Mouse (Mus musculus) MEL (cell line): Measurements from ENCODE around the gene Gabrr2. TPM values are rescaled to one million over a fixed set of nuclear protein-coding genes. Genes with fewer than 3 reads are reported as not detected.

Experiments used
- DNase-seq: peaks from one replicate; pipeline ENCODE4 v3.0.0; 2011; ENCODE audit warnings: low read depth, low spot score
- H3K27ac ChIP-seq: 2 replicates; pipeline ENCODE4 v1.5.1; 2012; ENCODE audit warnings: low read depth, mild to moderate bottlenecking, control low read depth, low read length, moderate library complexity; ENCODE audit not compliant: control insufficient read depth
- H3K27me3 ChIP-seq, 2 experiments: fragments of 150-350 bp in 1 of 2; sonication (generic) in 1 of 2; 2 replicates each; pipeline ENCODE4 v1.6.1; 2012; ENCODE audit warnings: low read length in 2 of 2, mild to moderate bottlenecking in 2 of 2, improper control_type of control experiment in 1 of 2, moderate library complexity in 1 of 2; ENCODE audit not compliant: insufficient read depth in 2 of 2, control insufficient read depth in 1 of 2
- H3K36me3 ChIP-seq, 2 experiments: 2 replicates each; pipeline ENCODE4 v1.6.1; 2012 to 2014; ENCODE audit warnings: low read length in 2 of 2, improper control_type of control experiment in 1 of 2, inconsistent platforms in 1 of 2, mild to moderate bottlenecking in 1 of 2; ENCODE audit not compliant: insufficient read depth in 2 of 2, control insufficient read depth in 1 of 2
- H3K4me1 ChIP-seq, 2 experiments: fragments of 150-350 bp in 1 of 2; sonication (generic) in 1 of 2; 2 replicates each; pipeline ENCODE4 v1.6.1; 2012; ENCODE audit warnings: low read length in 2 of 2, improper control_type of control experiment in 1 of 2, mild to moderate bottlenecking in 1 of 2; ENCODE audit not compliant: insufficient read depth in 2 of 2, control insufficient read depth in 1 of 2
- H3K4me3 ChIP-seq, 2 experiments: fragments of 150-350 bp in 1 of 2; sonication (generic) in 1 of 2; 2 replicates each; pipeline ENCODE4 v1.5.1; 2012; ENCODE audit warnings: low read depth in 2 of 2, low read length in 2 of 2, mild to moderate bottlenecking in 2 of 2, moderate library complexity in 2 of 2, control low read depth in 1 of 2, improper control_type of control experiment in 1 of 2; ENCODE audit not compliant: control insufficient read depth in 1 of 2, insufficient read depth in 1 of 2
- H3K79me2 ChIP-seq: 2 replicates; pipeline ENCODE4 v1.6.1; 2012; ENCODE audit warnings: mild to moderate bottlenecking, low read length, moderate library complexity; ENCODE audit not compliant: control insufficient read depth, poor library complexity, insufficient read depth
- H3K9ac ChIP-seq: 2 replicates; pipeline ENCODE4 v1.6.1; 2012; ENCODE audit warnings: low read depth, mild to moderate bottlenecking, control low read depth, low read length, moderate library complexity; ENCODE audit not compliant: control insufficient read depth, poor library complexity, severe bottlenecking
- H3K9me3 ChIP-seq: fragments of 150-350 bp; sonication (generic); replicated peaks from 2 replicates; pipeline ENCODE4 v1.6.1; 2012; ENCODE audit warnings: mild to moderate bottlenecking, low read length, improper control_type of control experiment, moderate library complexity; ENCODE audit not compliant: insufficient read depth
- BHLHE40 ChIP-seq: IDR thresholded peaks from 2 replicates; pipeline ENCODE4 v1.6.1; 2012; ENCODE audit warnings: low read depth, mild to moderate bottlenecking, inconsistent platforms, low read length, improper control_type of control experiment, borderline replicate concordance
- CHD1 ChIP-seq: IDR thresholded peaks from 2 replicates; pipeline ENCODE4 v1.6.1; 2012; ENCODE audit warnings: low read depth, mild to moderate bottlenecking, inconsistent platforms, low read length, improper control_type of control experiment
- CTCF ChIP-seq, 3 experiments: IDR thresholded peaks in 2 of 3; conservative IDR thresholded peaks in 1 of 3; 2 replicates each; pipeline ENCODE4 v1.5.1; 2011 to 2012; ENCODE audit warnings: low read length in 3 of 3, low read depth in 2 of 3, mild to moderate bottlenecking in 2 of 3, improper control_type of control experiment in 1 of 3, inconsistent platforms in 1 of 3, mixed read lengths in 1 of 3, moderate library complexity in 1 of 3; ENCODE audit not compliant: control insufficient read depth in 1 of 3, insufficient read depth in 1 of 3, poor library complexity in 1 of 3, severe bottlenecking in 1 of 3
- ETS1 ChIP-seq: IDR thresholded peaks from 2 replicates; pipeline ENCODE4 v1.6.1; 2012; ENCODE audit warnings: low read depth, mild to moderate bottlenecking, inconsistent platforms, low read length, improper control_type of control experiment, moderate library complexity
- MAFK ChIP-seq: IDR thresholded peaks from 2 replicates; pipeline ENCODE4 v1.6.1; 2011; ENCODE audit warnings: low read depth, mild to moderate bottlenecking, low read length, improper control_type of control experiment, borderline replicate concordance
- MAX ChIP-seq: IDR thresholded peaks from 2 replicates; pipeline ENCODE4 v1.6.1; 2011; ENCODE audit warnings: low read length, improper control_type of control experiment
- MAZ ChIP-seq: IDR thresholded peaks from 2 replicates; pipeline ENCODE4 v1.6.1; 2012; ENCODE audit warnings: low read depth, mild to moderate bottlenecking, inconsistent platforms, low read length, improper control_type of control experiment
- MEF2A ChIP-seq: IDR thresholded peaks from 2 replicates; pipeline ENCODE4 v1.6.1; 2014; ENCODE audit warnings: low read depth, mild to moderate bottlenecking, inconsistent platforms, low read length, improper control_type of control experiment; ENCODE audit not compliant: poor library complexity, insufficient replicate concordance, severe bottlenecking; ENCODE audit errors: extremely low read depth
- MXI1 ChIP-seq: IDR thresholded peaks from 2 replicates; pipeline ENCODE4 v1.6.1; 2011; ENCODE audit warnings: mild to moderate bottlenecking, low read depth, low read length, improper control_type of control experiment
- MYC ChIP-seq: IDR thresholded peaks from 2 replicates; pipeline ENCODE4 v1.6.1; 2011; ENCODE audit warnings: low read depth, mild to moderate bottlenecking, low read length, improper control_type of control experiment, moderate library complexity
- NELFE ChIP-seq: IDR thresholded peaks from 2 replicates; pipeline ENCODE4 v1.6.1; 2011; ENCODE audit warnings: low read depth, low read length, improper control_type of control experiment
- POLR2A ChIP-seq, 2 experiments: IDR thresholded peaks; 2 replicates each; pipeline ENCODE4 v1.6.1; 2011 to 2012; ENCODE audit warnings: low read length in 2 of 2, mild to moderate bottlenecking in 2 of 2, control low read depth in 1 of 2, improper control_type of control experiment in 1 of 2, low read depth in 1 of 2, moderate library complexity in 1 of 2; ENCODE audit not compliant: control insufficient read depth in 1 of 2, insufficient read depth in 1 of 2, poor library complexity in 1 of 2
- RAD21 ChIP-seq: IDR thresholded peaks from 2 replicates; pipeline ENCODE4 v1.6.1; 2011; ENCODE audit warnings: mild to moderate bottlenecking, low read depth, low read length, improper control_type of control experiment
- SMC3 ChIP-seq: IDR thresholded peaks from 2 replicates; pipeline ENCODE4 v1.6.1; 2011; ENCODE audit warnings: low read depth, low read length, improper control_type of control experiment
- TBP ChIP-seq: IDR thresholded peaks from 2 replicates; pipeline ENCODE4 v1.8.0; 2011; ENCODE audit warnings: low read depth, low read length, improper control_type of control experiment
- UBTF ChIP-seq: IDR thresholded peaks from 2 replicates; pipeline ENCODE4 v1.6.1; 2012; ENCODE audit warnings: low read depth, mild to moderate bottlenecking, inconsistent platforms, low read length, improper control_type of control experiment, moderate library complexity, borderline replicate concordance; ENCODE audit not compliant: insufficient read depth
- ZC3H11A ChIP-seq: IDR thresholded peaks from 2 replicates; pipeline ENCODE4 v1.6.1; 2012; ENCODE audit warnings: low read depth, mild to moderate bottlenecking, inconsistent platforms, low read length, improper control_type of control experiment
- ZNF384 ChIP-seq: IDR thresholded peaks from 2 replicates; pipeline ENCODE4 v1.6.1; 2012; ENCODE audit warnings: low read depth, mild to moderate bottlenecking, inconsistent platforms, low read length, improper control_type of control experiment
- polyA plus RNA-seq, 2 experiments: library from polyadenylated mRNA; stranded (reverse) in 1 of 2; unstranded in 1 of 2; fragments of >175 nt in 1 of 2; fragments of >200 nt in 1 of 2; gene quantifications; 2 replicates each; pipeline versions ENCODE4 v1.2.1 to v1.2.4; 2012; ENCODE audit warnings: low replicate concordance in 2 of 2, low read depth in 1 of 2; ENCODE audit not compliant: insufficient read length in 2 of 2, insufficient read depth in 1 of 2, missing spikeins in 1 of 2
- total RNA-seq: library from RNA; depleted of rRNA; stranded (reverse); fragments of 300-350 nt; gene quantifications from 2 replicates; pipeline ENCODE4 v1.2.3, GENCODE M21; 2012

Gabrr2 gene
- total and polyA plus RNA-seq, 3 experiments: 0.11 to 0.12 TPM; not detected in 1

- no peaks in the 10 kb centered on the region for H3K9me3 ChIP-seq
- no peak overlapping the region for H3K27ac ChIP-seq
- no peaks in the 10 kb centered on the region for H3K4me1 ChIP-seq
- peak; percentile 32 for DNase-seq
- H3K36me3 ChIP-seq: no peaks in the 10 kb centered on the region
- TF ChIP-seq MAX (no peak), POLR2A (IDR thresholded peaks at IDR 0.05; ENCODE audit: control insufficient read depth in 1 of 2, insufficient read depth in 1 of 2, low read depth in 1 of 2, low read length in 2 of 2, poor library complexity in 1 of 2) (no peak), RAD21 (peak; percentile 33), ZC3H11A (no peak), ETS1 (no peak), MAFK (no peak), BHLHE40 (no peak), CHD1 (no peak), MAZ (no peak), SMC3 (peak; percentile 47), CTCF (IDR thresholded peaks at IDR 0.05 in 2 of 3, conservative IDR thresholded peaks at IDR 0.05 in 1 of 3; ENCODE audit: control insufficient read depth in 1 of 3, insufficient read depth in 1 of 3, low read depth in 2 of 3, low read length in 3 of 3, poor library complexity in 1 of 3, severe bottlenecking in 1 of 3) (peak; percentile 20 to 44 (median 39); a peak in 3 of 6 replicates)
- no peak overlapping the region for H3K9ac ChIP-seq
- no peaks in the 10 kb centered on the region for H3K27me3 ChIP-seq
- H3K79me2 ChIP-seq: no peaks in the 10 kb centered on the region
- H3K4me3 ChIP-seq: no peak overlapping the region
Observed at GRCm38 (mm10) chr4:33124493-33124892, 61.7 kb downstream of the Gabrr2 start.

- TF ChIP-seq MYC: no peak
- TF ChIP-seq UBTF: no peak
- TF ChIP-seq MXI1: no peak
- TF ChIP-seq MEF2A: no peak
- no peak for TF ChIP-seq POLR2A (IDR thresholded peaks at IDR 0.05; ENCODE audit: control insufficient read depth in 1 of 2, insufficient read depth in 1 of 2, low read depth in 1 of 2, low read length in 2 of 2, poor library complexity in 1 of 2)
- no peak for TF ChIP-seq BHLHE40
- no peak for TF ChIP-seq TBP
- no peak for TF ChIP-seq NELFE
- no peak for TF ChIP-seq ZNF384
- Histone ChIP-seq H3K27me3 (no peaks in the 10 kb centered on the region), H3K4me1 (no peaks in the 10 kb centered on the region), H3K9me3 (no peaks in the 10 kb centered on the region), H3K36me3 (no peaks in the 10 kb centered on the region), H3K4me3 (no peak overlapping the region), H3K79me2 (no peaks in the 10 kb centered on the region), H3K9ac (no peak overlapping the region), H3K27ac (no peak overlapping the region)
- DNase-seq: no peak
Observed at GRCm38 (mm10) chr4:33125409-33126084, 62.7 kb downstream of the Gabrr2 start.
